Mouse (Mus musculus) granulocyte monocyte progenitor cell, adult 5-6 weeks (primary cell): ENCODE results near the gene Sparcl1. TPM values are rescaled to one million over a fixed set of nuclear protein-coding genes. Genes with fewer than 3 reads are reported as not detected.
A peak's percentile ranks its signal among the peaks of the same experiment; 100 is the strongest.

Experiments
- ATAC-seq: replicated peaks from 2 replicates; pipeline ENCODE4 v1.8.0; 2016; ENCODE audit warnings: mild to moderate bottlenecking, moderate TSS enrichment, inconsistent platforms; ENCODE audit not compliant: poor library complexity, severe bottlenecking
- total RNA-seq, 2 experiments: library from RNA; stranded (forward) in 1 of 2; stranded (reverse) in 1 of 2; fragments of 200-712, 200-1000 nt in 1 of 2; fragments of >200 nt in 1 of 2; fragmentation: Nextera tagmentation in 1 of 2; gene quantifications; 2 replicates each; pipeline ENCODE4 v1.2.3; 2014 to 2017

The Sparcl1 gene
- total RNA-seq, 2 experiments from 2014 or later, result not detected

DNA sequence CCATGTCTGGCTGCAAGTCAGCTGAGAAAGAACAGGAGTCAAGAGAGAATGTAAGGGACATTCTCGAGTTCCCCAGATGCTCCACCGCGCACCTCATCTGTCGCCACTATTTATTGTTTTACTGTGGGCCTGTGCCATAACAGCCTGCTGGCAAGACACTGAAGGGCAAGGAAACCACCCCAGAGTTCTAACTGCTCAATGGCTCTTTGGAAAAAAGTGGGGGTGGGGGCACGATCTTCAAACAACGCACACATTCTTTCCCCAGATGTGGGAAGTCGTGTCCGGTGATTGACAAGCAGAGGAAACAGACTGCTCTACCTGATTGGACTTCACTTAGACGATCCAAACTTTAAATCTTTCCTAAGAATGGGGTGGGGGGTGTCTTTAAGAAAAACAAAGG, 1.5 kb downstream of the Sparcl1 start:
- ATAC-seq, result no peak

DNA sequence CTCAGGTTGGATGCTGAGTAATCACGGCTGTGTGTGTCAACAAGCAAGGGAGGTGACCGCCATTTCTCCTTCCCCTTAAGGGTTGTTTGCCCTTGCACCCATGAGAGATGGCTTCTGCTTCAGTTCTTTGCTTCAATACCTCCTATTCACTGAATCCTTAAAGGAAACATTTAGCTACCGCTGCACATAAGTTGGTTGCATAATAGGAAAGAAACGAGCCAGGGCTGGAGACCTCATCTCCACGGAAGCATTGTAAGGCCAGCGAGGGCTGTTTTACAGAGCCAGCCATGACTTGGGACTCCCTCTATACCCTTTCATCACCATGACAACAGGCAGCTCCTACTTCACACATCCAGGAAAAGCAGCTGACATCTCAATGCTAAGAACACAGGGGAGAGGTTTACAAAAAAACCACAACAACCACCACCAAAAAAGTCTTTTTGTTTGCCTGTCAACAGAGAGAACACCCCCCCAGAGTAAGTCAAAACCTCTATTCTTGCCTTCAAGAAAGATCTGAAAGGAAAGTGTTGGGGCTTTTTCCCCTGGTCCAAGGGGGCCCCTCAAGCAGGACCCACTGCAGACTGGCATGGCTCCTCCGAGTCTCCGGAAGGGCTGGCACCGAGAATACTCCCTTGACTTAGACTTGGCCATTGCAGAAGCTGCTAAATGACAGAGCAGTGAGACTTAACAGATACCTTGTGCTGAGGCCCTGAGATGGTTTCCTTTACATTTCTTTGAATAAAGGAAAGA, 3.2 kb downstream of the Sparcl1 start:
- ATAC-seq, result no peak

DNA sequence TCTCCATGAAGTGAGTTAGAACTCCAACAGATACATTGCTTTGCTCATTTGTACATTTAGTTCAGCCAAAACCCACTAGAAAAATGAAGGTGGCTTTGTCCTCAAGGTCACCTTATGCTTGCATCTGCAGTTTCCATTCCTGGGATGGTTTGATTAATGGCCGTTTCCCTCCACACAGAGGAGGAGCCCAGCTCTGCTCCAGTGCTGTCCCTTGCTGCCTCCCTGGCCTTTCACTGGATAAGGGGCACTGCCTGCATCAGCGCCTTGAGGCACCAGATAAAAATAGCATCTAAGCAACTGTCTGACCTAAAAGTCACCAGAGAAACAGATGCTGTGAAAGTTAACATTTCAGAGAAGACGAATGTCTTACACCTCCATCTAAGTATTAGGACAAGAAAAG, 4.0 kb downstream of the Sparcl1 start:
- no peak for ATAC-seq

DNA sequence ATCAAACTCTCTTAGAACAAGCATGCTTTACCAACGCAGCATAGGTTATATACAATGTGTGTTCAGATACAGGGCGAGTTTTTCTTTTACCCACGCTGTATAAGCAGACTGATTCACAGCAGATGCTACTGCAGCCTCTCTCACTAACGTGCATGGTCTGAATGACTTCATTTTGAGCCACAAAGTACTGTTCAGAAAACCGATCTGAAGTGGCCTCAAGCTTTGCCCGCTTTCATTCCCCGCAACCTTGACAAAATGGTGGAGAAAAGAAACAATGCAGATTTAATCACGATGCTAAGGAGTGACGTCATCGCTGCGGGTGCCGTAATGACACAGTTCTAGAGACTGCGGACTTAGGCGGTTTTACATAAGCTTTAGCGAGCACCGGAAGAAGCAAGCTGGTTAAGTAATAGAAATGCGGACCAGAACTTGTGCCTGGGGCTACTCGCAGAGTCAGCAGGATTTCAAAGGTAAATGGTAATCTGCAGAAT, 4.6 kb downstream of the Sparcl1 start:
- ATAC-seq, result peak; percentile 56

DNA sequence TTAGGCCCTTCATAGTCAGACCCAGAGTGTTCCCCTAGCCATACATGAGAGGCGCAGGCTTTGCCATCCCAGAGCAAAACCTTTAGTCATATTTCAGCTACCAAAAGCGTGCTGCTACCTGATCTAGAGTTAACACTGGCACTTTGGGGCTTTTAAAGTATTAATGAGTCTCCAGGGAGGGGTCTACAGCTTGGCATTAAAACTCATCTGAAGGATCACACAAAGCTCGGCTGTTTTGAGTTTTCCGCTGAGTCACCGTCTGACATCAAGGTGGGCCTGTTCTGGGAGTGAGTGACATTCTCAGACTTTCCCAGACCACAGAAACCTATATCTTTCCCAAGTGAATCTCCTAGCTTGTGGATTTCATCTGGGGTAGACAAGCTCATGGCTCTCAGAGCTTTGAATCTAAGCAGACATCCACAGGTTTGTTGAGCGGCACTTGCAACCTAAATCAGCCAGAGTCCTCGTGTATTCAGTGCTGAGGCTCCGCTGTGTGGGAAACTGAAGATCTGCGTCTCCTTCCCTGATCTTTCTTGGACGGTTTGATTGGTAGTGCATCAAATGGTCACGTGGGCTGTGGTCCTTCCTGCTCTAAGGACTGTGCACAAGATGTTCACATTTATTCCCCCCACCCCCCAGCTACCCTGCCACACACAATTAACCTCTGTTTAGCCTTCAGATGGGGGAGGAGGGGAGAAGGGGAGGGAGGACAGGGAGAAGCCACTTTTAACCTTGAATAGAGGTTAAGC, 5.2 kb downstream of the Sparcl1 start:
- ATAC-seq, result no peak

DNA sequence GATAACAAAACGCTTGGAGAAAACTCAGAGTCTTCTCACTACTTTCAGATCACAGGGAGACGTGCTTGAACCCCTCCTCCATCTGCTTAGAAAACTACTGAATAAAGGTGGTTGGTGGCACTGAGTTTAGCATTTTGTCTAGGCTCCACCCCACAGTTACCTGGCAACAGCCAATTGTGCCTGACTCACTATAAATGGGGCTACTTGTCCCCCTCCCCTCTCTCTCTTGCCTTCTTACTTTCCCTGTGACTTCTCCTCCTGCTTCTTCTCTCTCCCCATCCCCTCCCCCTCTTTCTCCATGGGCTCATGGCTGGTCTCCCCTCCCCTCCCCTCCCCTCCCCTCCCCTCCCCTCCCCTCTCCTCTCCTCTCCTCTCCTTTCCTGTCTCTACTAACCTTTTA, 9.4 kb downstream of the Sparcl1 start:
- no peak for ATAC-seq

DNA sequence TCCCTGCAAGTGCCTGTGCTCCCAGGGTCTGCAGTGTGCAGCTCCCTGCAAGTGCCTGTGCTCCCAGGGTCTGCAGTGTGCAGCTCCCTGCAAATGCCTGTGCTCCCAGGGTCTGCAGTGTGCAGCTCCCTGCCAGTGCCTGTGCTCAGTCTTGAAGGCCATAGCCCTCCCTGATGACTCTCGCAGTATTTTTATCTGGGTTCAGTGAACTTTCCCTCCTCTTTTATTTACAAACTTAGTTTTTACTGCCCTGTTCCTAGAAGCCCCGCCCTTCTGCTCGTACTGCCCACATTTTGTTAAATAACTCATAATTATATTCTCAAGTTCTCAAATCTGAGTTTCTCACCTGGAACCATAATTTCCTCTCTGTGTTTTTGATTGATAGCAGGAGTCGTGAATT, 10.4 kb downstream of the Sparcl1 start:
- ATAC-seq, result no peak

GRCm38 (mm10) chr5:104101678-104102531, 11.6 kb downstream of the Sparcl1 start:
- no peak for ATAC-seq

DNA sequence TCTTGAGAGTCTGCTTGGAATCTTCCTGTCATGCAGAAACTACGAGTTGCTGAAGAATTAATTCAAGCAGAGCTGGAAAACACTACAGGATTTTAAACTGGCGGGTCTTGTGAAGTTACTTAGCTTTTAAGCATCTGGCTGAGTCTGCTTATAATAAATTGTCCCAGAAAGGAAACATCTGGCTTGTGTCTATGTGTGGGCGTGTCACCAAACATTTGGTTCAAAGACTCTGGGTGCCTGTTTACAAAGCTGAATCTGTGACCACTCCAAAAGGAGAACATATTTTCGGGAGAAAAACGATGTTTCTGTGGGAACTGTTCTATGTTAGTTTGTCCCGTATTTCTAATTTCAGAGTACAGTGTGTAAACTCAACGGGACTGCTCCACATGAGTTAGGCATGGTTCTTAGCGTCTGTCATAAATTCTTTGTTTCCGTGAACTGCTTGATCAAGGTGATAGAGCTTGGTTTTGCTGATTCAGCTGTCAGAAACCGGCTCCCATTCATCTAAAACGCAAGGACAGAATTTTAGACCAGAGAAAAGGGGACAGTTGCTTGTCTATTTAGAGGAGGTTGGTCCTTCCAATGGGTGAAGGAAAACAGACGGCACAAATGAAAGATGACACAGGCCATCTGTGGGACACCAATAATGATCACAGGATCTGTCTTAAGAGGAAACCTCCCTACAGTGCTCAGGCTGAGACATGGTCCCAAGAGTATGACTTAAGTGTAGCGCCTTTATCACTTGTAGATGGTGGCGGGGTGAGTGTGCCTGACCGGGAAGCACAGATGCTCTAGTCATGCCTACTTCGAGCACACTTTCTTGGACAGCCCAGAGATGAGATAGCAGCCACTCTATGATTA, 17.2 kb downstream of the Sparcl1 start:
- ATAC-seq, result no peak

DNA sequence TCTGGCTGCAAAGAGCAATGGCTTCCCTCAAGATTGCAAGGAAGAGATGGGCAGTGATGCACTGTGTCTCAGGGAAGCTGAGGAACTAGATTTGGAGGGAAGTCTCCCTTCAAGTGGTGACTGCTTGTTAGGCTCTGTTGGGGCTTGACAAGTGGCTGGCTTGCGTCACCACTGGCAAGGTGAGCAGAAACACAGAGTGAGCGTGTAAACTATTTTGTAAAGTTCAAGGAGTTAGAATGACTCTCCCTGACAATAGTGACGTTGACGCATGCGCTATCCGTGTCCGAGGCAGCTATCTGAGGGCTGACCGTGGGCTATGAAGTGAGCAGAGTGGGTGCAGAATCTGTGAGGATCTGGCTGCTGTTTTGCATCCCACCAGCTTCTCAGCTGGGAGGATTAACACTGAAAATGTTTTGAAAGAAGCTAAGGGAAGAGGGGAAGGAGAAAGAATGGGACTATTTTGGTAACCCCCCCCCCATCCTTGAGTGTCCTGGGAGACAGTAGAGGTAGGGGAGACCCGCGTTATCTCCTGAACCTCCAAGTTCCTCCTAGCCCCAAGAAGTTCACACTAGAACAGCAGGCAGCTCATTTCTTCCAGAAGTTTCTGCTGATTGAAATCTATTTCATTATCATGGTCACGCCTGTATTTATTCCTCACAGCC, 18.0 kb downstream of the Sparcl1 start:
- ATAC-seq, result no peak

GRCm38 (mm10) chr5:104089751-104090150, 23.8 kb downstream of the Sparcl1 start:
- ATAC-seq, result no peak

- ATAC-seq, result no peak
Measured at GRCm38 (mm10) chr5:104085366-104085765, 28.2 kb downstream of the Sparcl1 start.

GRCm38 (mm10) chr5:104080736-104081135, 32.8 kb downstream of the Sparcl1 start:
- no peak for ATAC-seq

DNA sequence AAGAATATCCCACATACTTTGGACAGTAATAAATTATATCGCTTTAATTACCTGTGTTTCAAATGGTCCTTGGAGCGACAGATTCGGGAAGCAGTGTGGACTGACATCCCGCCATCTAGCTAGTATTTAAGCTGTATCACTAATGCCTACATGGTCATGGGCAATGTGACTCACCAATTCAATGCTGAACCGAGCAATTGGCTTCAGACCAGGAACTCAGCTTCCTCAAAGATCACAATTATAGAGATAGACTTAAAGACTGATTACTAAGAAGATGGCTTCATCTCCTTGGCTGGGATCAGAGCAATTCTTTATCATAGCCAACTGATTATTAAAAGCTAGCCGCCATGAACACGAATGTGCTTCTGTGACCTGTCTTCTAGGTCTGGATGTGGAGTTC, 36.0 kb downstream of the Sparcl1 start, which contains the start of gene Gm17660:
TSS of gene Gm17660 (minus strand) at position 101 of the 400 bp plus-strand sequence.
- ATAC-seq, result no peak

GRCm38 (mm10) chr5:104076361-104076760, 37.2 kb downstream of the Sparcl1 start:
- no peak for ATAC-seq

- peak; percentile 91 for ATAC-seq
Measured at GRCm38 (mm10) chr5:104074388-104074787, 39.1 kb downstream of the Sparcl1 start.

GRCm38 (mm10) chr5:104073602-104074001, 39.9 kb downstream of the Sparcl1 start:
- ATAC-seq, result no peak

DNA sequence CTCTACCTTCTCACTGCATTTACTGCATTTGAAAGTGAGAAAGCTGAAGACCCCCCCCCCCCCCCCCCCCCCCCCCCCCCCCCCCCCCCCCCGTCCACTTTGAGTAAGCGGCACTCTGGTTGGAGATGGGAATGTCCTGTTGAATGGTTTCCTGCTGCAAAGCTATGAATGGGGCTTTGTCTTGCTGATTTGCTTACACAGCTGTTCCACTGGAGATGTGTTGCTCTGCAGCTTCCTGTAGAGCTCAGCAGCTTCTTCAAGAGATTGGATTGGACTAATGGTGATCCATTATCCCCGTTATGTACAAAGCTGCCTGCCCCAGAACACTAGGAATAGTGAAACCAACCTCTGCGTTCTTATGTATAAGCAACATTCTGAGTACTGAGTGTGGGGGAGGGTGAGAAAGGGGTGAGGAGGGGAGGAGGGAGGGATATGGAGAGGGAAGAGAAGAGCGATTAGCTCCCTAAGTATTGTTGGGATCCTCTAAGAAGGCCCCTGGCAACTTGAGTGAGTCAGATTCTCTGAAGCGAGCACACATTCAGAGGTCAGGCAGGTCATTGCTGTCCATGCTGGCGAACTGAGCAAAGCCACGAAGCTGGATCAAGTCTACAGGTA, 41.2 kb downstream of the Sparcl1 start:
- no peak for ATAC-seq

GRCm38 (mm10) chr5:104071048-104071447, 42.5 kb downstream of the Sparcl1 start:
- no peak for ATAC-seq
